Mouse (Mus musculus): ENCODE data around the gene Plch2.

Plch2 gene

GRCm38 (mm10) chr4:155074418-155074817 lies 17.8 kb upstream of the Plch2 start:
- no peak for DNase-seq (ENCODE audit: low read depth, low spot score)

- DNase-seq (ENCODE audit: low read depth, low spot score), result no peak
Observed at GRCm38 (mm10) chr4:155070921-155071320, 14.3 kb upstream of the Plch2 start.

DNA sequence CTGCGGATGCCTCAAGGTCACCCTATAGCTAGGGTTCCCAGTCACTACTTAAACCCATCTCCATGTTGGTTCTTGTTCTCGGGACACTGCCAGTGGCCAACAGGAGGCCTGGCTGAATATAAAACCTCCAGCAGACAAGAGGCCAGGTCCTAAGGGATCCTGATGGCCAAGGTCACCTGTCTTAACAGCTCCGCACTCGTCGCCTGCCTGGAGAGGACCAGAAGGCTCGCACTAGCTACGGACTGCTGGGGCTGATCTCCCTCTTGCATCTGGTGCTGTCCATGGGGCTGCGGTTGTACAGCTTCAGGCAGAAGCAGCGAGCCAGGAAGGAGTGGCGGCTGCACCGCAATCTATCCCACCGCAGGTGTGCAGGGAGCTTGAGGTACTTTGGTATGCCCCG lies 13.6 kb upstream of the Plch2 start:
- no peak for DNase-seq (ENCODE audit: low read depth, low spot score)

GRCm38 (mm10) chr4:155069191-155069590 lies 12.6 kb upstream of the Plch2 start:
- DNase-seq (ENCODE audit: low read depth, low spot score), result no peak

GRCm38 (mm10) chr4:155068357-155068972 lies 11.9 kb upstream of the Plch2 start:
- no peak for DNase-seq (ENCODE audit: low read depth, low spot score)

DNA sequence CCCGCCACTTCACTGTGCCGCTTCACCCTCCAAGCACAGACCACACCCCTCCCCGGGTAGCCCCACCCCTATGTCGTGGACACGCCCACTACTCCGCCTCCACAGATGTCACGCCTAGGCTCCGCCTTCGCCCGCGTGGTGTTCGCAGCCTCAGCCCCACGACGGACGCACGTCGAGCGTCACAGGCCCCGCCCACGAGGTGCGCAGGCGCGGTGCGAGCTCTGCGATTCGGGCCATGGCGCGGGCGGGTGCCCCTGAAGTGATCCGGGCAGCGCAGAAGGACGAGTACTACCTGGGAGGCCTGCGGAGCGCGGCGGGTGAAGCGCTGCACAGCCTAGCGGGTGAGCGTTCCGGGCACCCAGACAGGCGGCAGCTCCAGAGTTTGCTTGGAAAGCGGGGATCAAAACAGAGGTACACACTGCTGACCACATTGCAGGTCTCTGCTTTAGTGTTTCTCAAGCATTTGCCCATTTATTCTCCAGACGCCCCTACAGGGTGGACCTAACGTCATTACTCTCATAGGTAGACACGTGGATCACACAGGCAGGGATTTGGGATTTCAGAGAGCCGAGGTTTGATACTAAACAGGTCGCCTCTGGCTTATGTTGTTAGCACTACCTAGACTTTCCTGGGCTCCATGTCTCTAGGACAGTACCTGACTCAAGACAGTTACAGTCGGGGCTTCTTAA lies 10.4 kb upstream of the Plch2 start, which contains the start of gene Pex10:
Gene Pex10 (plus strand): TSS at position 183 of the 689 bp plus-strand sequence.
- peak; percentile 98 for DNase-seq (ENCODE audit: low read depth, low spot score)

DNA sequence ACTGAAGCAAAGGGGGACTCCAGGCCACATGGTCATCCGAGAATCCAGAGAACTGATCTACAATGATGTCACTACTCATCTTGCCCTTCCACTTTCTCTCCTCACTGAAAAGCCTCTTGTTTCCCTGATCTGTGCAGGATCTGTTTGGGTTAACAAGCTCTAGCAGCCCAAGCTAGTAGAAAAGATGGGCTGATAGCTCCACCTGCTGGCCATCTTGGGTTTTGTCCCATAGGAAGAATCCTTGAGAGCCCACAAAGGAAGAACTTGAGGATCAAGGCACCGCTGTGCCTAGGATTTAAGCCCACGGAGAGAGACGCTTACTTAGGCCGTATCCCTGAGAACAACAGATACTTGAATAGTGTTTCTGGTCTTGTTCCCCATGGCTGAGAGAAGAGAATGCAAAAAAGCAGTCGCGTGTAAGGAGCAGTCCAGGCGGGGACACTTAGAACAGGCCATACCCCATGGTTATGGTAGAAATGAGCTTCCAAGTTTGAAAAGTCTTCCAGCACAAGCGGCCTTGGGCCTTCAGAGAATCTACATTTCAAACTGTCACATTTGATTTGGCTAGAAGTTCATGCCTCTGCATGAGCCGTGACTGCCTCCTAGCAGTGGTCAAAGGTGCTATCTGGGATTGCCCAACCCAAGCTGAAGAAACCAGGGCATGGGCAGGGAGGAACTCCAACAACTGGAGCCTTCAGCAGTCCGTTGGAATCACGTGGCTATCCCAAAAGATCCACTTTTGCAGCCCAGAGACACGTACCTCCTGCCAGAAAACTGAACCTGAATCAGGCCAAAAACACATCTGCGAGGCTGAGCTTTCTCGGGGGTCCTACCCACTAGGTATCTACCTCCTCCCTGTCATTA lies 9.6 kb upstream of the Plch2 start:
- peak; percentile 92 for DNase-seq (ENCODE audit: low read depth, low spot score)

DNA sequence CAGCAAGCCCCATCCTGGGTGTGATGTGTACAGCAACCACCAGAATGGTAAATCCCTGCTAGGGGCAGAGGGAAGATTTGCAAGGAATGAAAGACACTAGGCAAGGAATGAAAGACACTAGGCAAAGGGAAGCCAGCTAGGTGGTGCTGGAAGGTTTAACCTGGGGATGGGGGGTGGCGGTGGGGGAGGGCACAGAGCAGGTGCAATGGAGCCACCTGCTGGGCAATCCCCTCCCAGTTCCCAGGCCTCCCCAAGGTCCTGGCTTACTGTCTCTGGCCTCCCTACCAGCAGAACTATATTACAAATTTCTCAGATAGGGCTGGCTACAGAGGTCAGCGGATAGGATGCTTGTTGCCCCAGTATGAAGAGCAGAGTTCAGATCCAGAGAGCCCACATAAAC lies 7.9 kb upstream of the Plch2 start:
- DNase-seq (ENCODE audit: low read depth, low spot score), result no peak

- no peak for DNase-seq (ENCODE audit: low read depth, low spot score)
Observed at GRCm38 (mm10) chr4:155063895-155064294, 7.3 kb upstream of the Plch2 start.

- no peak for DNase-seq (ENCODE audit: low read depth, low spot score)
Observed at GRCm38 (mm10) chr4:155058325-155058724, 1.7 kb upstream of the Plch2 start.

GRCm38 (mm10) chr4:155050116-155050515 lies 6.5 kb downstream of the Plch2 start:
- no peak for DNase-seq (ENCODE audit: low read depth, low spot score)

- DNase-seq (ENCODE audit: low read depth, low spot score), result no peak
Observed at GRCm38 (mm10) chr4:155046636-155047035, 9.9 kb downstream of the Plch2 start.

DNA sequence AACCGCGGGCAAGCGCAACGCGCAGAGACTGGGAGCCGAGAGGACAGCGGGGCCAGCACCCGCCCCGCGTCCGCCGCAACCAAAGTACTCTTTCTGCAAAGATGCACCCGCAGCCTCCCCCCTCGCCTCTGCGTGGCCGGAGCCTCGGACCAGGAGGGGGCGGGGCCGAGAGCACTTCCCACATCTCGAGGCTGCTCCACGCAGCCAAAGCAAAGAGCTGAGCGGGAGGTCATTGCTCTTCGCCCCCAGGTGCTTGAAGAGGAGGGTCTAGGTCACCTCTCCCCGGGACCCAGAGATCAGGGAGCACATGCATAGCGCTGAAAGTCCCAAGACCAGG lies 13.3 kb downstream of the Plch2 start:
- no peak for DNase-seq (ENCODE audit: low read depth, low spot score)

DNA sequence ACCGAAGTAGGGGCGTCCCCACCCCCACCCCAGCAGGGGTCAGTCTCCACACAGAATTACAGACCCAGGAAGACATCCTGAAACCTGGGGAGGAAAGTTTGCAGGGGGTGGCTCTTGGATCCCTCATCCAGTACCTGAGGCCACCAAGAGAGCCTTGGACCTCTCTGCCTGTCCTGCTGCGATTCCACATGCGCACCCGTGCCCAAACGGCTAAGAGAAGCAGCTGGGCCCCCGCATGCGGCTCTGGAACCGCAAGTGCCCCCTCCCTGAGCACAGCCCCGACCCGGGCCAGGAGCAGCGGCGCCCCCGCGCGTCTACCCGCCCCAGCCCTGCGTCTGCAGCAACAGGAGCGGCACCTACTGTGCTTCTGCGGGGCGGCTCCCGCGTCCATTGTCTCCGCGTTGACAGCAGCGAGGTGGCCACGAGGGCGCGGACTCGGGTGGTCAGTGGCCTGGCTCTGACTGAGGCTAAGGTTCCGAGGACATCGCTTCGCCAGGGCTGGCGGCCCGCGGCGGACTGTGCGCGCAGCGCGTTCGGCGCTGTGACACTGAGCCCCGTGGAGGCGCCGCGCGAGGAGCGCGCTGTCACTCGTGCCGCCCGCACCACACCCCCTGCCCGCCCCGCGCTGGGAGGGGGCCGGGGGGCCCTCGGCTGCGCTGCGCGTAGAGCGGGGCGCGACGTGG lies 13.8 kb downstream of the Plch2 start:
- DNase-seq (ENCODE audit: low read depth, low spot score), result no peak

DNA sequence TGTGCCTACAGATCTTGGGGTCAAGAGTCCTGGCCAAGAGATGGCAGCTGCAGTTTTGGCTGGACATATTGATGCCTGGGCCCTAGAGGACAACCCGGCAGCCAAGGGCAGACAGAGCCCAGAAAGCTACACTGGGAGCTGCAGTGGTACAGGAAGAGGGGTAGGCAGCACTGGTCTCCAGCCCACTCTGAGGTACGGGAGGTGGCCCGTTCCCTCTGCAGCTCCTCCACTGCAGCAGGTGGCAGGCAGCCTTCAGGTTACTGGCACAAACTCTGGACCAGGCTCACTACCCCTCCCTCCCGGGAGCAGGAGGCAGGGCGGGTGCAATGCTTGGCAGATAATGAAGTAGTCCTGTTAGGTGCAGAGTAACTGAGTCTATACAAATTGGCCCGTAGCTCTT lies 15.9 kb downstream of the Plch2 start:
- DNase-seq (ENCODE audit: low read depth, low spot score), result no peak

GRCm38 (mm10) chr4:155040197-155040596 lies 16.4 kb downstream of the Plch2 start:
- no peak for DNase-seq (ENCODE audit: low read depth, low spot score)

DNA sequence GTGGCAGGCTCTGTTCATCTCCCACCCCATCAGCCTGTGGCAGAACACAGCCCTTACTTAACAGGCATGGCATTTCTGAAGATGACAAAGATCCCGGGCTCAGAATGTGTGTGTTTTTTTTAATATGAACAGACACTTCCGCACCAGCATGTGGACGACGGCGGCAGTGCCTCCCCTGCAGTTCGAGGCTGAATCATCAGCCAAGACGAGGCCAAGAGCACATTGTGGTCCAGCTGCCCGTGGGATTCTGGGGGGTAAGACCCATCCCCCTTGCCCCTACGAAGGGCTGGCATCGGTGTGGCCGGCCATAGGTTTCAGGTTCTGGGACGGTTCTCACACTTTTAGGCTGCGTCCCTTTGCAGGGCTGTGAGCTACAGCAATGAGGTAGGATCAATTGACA lies 21.8 kb downstream of the Plch2 start:
- DNase-seq (ENCODE audit: low read depth, low spot score), result no peak

DNA sequence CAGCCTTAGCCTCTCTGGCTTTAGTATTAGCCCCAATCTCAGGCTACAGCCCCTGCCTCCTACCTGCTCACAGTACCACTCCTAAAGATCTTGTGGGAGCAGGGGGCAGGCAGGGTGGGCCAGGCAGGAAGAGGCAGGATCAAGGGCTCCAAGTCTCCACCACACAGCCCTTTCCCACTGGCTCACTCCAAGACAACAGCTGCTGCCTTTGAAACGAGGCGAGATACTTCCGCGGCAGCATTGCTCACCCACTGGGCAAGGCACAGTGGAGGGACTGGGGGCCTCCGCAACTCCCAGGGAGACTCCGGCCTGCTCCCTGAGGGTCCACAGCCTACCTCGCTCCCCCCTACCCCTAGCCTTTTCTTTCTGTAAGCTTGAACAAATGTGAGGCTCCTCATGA lies 22.4 kb downstream of the Plch2 start:
- DNase-seq (ENCODE audit: low read depth, low spot score), result no peak

GRCm38 (mm10) chr4:155033115-155033514 lies 23.5 kb downstream of the Plch2 start:
- no peak for DNase-seq (ENCODE audit: low read depth, low spot score)

DNA sequence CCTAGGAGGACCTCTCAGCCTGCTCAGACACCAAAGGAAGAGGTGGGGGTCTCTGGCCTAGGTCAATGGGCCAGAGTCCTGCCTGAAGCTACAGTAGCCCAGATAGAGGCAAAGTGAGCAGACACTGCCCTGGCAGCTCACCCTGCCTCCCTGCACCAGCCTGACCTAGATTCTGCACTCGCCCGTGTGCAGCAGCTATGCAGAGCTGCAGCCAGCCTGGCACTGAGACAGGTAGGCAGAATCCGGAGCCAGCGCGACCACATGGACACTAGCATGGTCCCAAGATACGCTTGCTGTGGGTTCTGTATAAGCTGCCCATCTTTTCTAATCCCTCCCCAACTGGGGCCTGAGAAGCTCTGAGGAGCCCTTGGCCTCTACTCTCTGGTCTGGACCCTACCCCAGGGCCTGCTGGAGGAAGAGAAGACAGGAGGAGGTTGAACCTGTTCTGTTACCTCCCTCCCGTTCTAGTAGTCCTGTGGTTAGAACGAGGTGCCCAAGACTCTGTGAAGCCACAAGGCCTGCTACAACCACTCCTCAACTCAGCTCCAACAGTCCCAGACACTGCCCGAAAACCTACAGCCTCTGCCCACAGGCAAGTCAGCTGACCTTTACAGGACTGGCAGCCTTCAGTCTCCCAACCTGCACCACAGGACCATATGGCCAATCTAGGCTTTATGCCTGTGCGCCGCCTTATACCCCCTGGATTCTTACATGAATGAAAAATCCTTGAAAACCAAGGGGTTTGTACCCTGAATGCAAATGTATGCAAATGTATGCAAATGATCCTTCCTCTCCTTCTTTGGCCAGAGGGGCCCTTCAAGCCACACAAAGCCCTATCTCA lies 32.2 kb downstream of the Plch2 start:
- DNase-seq (ENCODE audit: low read depth, low spot score), result no peak

- no peak for DNase-seq (ENCODE audit: low read depth, low spot score)
Observed at GRCm38 (mm10) chr4:155022228-155022855, 34.2 kb downstream of the Plch2 start.
